Mouse (Mus musculus) right cerebral cortex, postnatal 36 days (tissue): ENCODE measurements at regions not wholly inside any gene's neighbourhood (a gene's known extent, or its start where the extent isn't known, plus 50 kb on each side); places are given as distances from the start of the nearest gene placed in this dataset.

ENCODE experiments used
- DNase-seq, 2 experiments: peaks; one replicate each; pipeline ENCODE4 v3.0.0; 2022; ENCODE audit warnings: low spot score in 2 of 2, mixed read lengths in 1 of 2

- DNase-seq = no peak
Observed at GRCm38 (mm10) chrX:56276348-56276747, 63.7 kb upstream of the Gm773 start.

- peak in 1 of 2 experiments; percentile 2 for DNase-seq
Observed at GRCm38 (mm10) chrX:56274170-56274569, 61.5 kb upstream of the Gm773 start.

GRCm38 (mm10) chrX:56269706-56270105, 57.0 kb upstream of the Gm773 start:
- DNase-seq = peak in 1 of 2 experiments; percentile 50
